ENCODE assay signal across 20 mouse cellular contexts in genomic region chr3:10070070-10070469, GRCm38 (mm10).
"Had no signal": no experiment of that assay in that cellular context is flagged by ENCODE, and none has a peak within 500 bp of the region (broad histone marks: within the 10 kb centered on the region; RNA-seq: fewer than 3 reads in every experiment).

No protein-coding gene starts in this region.

- H3K4me2 ChIP-seq: lung, embryonic 15.5 days; midbrain, embryonic 11.5 days; midbrain, embryonic 13.5 days; midbrain, embryonic 15.5 days; neural tube, embryonic 13.5 days; neural tube, embryonic 15.5 days; stomach, embryonic 15.5 days had no signal

- H3K27me3 ChIP-seq: lung, embryonic 15.5 days; midbrain, embryonic 13.5 days; midbrain, embryonic 15.5 days; neural tube, embryonic 13.5 days; neural tube, embryonic 15.5 days; stomach, embryonic 15.5 days had no signal

- H3K36me3 ChIP-seq: lung, embryonic 15.5 days; midbrain, embryonic 13.5 days; midbrain, embryonic 15.5 days; neural tube, embryonic 13.5 days; neural tube, embryonic 15.5 days; stomach, embryonic 15.5 days had no signal

- ATAC-seq: liver, postnatal 0 days; lung, postnatal 0 days; midbrain, embryonic 13.5 days; midbrain, embryonic 15.5 days had no signal

- DNase-seq: liver, postnatal 0 days; lung, adult 2 months; lung, postnatal 14 days; lung, postnatal 36 days; retina, postnatal 1 day; right cerebral cortex, adult 18-20 months; right cerebral cortex, postnatal 25 days; thymus, adult 2 months; thymus, postnatal 25 days had no signal

- H3K9ac ChIP-seq: liver, postnatal 0 days; lung, embryonic 15.5 days; midbrain, embryonic 13.5 days; midbrain, embryonic 15.5 days; neural tube, embryonic 13.5 days; neural tube, embryonic 15.5 days; stomach, embryonic 15.5 days had no signal

- H3K4me1 ChIP-seq: lung, embryonic 15.5 days; midbrain, embryonic 13.5 days; midbrain, embryonic 15.5 days; neural tube, embryonic 13.5 days; neural tube, embryonic 15.5 days; stomach, embryonic 15.5 days had no signal

- H3K27ac ChIP-seq: lung, embryonic 15.5 days; macrophage; midbrain, embryonic 13.5 days; midbrain, embryonic 15.5 days; neural tube, embryonic 13.5 days; neural tube, embryonic 15.5 days; stomach, embryonic 15.5 days; stomach, postnatal 0 days had no signal

- H3K4me3 ChIP-seq: lung, embryonic 15.5 days; megakaryocyte, embryonic 14.5 days; midbrain, embryonic 13.5 days; midbrain, embryonic 15.5 days; neural tube, embryonic 13.5 days; neural tube, embryonic 15.5 days; stomach, embryonic 15.5 days had no signal

- H3K9me3 ChIP-seq: lung, embryonic 15.5 days; midbrain, embryonic 13.5 days; midbrain, embryonic 15.5 days; neural tube, embryonic 13.5 days; neural tube, embryonic 15.5 days; stomach, embryonic 15.5 days had no signal
